Mouse (Mus musculus) v-Abl transformed pro-B cells (cell line): ENCODE data around the gene Snrpd3.
"Not testable (repeated sequence)": the region's sequence is repeated elsewhere in the genome, so short reads cannot be mapped to it uniquely, and the experiment has no call there.

ENCODE experiments used
- in situ Hi-C, 2 experiments: fragments of 400-800 bp; cut with MboI; formaldehyde crosslinking; loops; one replicate each; pipeline ENCODE4 v1.15.1; 2025; ENCODE audit not compliant: unreplicated experiment in 2 of 2

Snrpd3 gene

DNA sequence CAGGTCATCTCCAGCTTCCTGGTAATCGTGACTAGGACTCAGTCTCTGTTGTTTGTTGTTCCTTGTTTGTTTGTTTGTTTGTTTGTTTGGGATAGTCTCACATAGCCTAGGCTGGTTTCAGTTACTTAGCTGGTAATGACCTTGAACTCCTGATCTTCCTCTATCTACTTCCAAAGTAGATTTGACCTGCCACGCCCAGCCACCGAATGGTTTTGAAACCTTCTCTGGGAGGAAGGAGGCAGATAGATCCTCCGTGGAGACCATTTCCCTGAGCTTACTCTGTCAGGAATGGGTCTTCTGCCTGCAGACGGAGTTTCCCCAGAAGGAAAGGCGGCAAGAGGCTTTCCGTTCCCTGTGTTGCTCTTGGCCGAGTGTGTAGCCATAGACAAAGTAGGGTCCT lies 45.2 kb downstream of the Snrpd3 start:
- in situ Hi-C loops: no loop called here

DNA sequence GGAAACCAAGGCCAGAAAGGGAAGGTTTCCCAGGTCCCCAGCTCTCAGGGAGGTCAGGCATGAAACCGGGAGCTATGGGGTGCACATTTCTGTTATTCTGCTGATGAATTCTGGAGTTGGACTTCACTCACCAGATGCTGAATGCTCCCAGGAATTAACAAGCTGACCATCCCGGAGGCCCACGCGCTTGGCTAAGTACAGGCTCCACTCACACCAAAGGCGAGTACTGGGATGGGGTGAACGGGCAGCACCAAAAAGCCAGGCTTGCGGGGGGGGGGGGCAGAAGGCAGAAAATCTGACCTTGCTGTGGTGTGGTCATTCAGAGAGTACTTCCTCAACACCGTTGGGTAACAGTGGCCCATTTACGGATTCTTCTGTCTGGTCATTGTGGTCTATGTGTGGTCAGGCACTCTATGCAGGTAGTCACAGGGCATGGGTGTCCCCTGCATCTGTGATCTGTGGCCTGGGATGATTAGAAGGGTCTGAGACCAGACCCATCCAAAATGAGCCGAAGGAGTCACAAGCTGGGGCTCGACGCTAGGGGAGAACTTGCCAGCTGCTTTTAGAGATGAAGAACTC lies 47.4 kb downstream of the Snrpd3 start:
- in situ Hi-C loops: no loop called here

DNA sequence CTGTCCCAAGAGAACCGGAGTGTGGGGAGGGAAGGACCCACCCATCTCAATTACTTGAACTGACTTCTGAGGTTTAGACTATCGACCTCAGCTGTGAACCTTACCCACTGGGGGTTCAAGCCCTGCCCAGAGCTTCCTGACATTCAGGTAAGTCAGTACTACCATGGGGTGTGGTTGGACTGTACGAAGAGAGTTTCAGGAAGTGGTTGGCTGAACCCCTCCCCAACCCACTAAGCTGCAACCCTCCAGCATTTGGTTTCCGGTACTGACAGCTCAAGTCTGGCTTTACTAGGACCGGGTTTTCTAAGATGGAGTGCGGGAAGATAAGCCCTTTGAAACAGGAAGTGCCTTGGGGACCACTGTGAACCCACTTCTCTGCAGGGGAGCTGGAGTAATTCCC lies 48.1 kb downstream of the Snrpd3 start:
- in situ Hi-C loops: no loop called here

DNA sequence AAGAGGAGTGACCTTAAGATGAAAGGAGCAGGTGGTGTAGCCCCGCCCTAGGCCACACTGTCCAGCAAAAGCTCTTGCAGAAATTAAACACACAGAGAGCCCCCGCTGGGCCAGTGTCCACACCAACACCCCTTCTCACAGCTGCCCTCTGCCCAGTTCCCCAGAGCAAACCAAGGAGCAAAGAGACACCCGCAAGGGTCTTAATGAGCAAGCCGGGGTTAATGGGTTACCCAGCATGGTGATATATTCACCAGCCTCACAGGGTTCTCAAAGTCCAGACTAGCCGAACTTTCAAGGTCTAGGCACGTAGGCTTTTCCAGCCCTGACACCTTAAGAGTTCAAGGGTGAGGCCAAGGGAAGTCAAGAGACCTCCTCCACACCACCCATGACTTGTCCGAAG lies 48.6 kb downstream of the Snrpd3 start:
- in situ Hi-C loops: no loop called here

DNA sequence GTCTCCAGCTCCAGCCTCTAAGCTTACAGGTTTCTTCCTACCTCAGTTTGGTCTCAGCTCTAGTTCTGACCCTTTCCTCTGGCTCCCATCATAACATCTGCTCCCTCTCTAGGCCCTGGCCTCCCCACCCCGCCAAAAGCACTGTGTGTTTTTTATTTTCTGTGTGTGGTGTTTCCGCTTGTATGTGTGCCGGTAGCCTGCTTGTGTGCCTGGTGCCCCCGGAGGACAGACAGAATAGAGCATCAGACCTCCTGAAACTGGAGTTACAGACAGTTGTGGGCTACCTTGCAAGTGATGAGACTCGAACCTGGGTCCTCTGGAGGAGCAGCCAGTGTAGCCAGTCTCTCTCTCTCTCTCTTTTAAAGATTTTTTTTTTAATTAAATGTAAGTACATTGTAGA lies 49.0 kb downstream of the Snrpd3 start:
- in situ Hi-C loops: no loop called here

DNA sequence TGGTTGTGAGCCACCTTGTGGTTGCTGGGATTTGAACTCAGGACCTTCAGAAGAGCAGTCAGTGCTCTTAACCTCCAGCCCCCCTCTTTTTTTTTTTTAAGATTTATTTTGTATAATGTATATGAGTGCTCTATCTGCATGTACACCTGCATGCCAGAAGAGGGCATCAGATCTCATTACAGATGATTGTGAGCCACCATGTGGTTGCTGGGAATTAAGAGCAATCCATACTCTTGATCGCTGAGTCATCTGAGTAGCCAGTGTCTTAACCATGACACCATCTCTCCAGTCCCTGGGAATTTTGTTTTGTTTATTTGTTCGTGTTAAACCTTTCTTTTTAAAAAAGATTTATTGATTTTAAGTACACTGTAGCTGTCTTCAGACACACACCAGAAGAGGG lies 49.4 kb downstream of the Snrpd3 start:
- in situ Hi-C loops: not testable (repeated sequence)

DNA sequence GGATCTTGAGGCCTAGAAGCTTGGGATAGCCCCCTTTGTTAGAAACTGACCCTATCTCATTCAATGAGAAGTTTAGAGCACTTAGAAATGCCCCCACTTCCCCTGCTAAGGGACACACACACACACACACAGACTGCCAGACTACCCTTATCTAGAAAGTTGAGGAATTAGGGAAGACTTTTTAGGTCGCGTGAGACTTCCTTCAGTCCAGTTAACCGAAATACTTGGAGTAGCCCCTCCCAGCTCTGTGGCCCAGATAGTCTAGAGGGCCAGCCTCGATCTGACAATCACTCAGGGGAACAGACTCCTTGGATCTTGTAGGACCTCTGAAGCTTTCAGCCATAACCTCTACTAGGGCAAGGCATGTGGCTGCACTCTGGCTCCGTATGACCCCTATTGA lies 50.7 kb downstream of the Snrpd3 start:
- in situ Hi-C loops: no loop called here

DNA sequence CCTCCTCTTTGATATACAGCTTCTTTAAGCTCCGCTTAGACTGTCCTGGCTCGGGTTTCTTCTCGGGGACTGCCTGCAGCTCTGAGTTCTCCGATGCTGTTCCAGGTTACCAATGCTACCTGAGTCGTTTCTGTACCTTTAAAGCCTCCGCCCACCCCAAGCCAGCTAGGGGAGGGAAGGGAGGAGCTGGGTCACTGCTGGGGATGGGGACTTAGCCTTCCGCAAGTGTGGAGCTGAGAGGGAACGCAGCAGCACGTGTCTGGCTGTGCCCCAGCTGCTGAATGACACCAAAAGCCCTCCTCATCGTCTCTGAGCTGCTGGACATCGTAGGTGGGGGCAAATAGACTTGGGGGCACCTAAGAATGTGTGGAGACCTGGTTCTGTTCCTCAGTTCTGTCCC lies 51.1 kb downstream of the Snrpd3 start:
- in situ Hi-C loops: no loop called here

DNA sequence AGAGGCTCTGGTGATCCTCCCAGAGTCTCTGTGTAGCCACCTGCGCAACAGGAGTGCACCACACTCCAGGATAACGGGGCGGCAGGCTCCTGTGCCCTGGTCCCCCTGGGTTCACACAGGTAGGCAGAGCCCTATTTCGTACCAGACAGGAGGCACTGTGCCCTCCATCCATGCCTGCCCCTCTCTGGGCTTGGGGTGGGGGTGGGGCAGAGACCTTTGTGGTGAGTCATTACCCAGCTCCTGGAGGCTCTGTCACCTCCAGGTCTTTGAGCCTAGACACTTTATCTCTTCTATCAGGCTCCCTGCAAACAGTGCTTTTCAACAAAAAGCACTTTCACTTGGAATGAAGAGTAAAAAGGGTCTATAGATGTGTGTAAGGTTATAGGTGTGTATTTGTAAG lies 51.5 kb downstream of the Snrpd3 start:
- in situ Hi-C loops: no loop called here

DNA sequence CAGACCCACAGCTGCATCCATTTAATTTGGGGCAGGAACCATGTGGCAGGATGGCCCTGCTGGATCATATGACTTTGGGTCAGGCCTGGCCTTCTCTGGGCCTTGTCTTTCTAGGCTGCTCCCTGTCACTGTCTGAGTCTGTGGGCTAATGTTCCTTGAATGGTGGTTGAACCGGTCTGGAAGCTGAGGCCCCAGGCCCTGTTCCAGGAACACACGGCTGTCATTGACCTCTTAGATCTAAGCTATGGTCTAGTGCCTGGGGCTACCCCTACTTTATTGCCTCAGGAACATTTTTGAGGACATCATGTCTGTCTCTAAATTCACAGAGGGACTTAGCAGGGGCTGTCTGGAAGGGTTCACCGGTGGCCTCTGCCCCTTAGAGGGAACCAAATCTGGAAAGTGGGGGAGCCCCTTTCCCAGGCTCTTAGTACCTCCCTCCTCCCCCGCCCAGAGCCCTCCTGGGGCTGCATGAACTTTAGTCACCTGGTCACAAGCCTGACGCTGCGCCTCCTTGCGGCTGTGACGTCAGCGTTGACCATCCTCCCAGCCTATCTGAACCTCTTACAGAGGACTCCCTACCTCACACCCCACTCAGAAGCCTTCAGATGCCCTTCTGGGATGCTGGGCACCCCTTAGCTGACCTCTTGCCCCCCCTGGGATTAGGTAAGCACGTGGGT lies 53.8 kb downstream of the Snrpd3 start:
- in situ Hi-C loops: no loop called here

DNA sequence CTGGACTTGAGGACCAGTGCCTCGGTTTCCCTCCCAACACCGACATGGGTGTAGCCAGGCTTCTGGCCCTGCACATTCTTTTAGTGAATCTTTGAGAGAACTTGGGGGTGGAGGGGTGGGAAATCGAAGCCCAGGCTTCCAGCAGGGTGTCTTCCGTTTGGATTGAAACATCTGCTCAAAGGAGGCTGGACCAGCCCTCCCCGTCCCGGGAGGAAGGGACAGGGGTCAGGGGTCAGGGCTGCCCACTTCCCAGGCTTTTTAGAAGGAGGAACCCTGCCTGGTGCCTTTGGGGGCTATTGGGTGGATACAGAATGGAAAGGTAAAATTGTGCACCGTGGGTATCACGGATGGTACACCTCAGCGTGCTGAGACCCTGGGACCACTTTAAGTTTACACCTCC lies 54.6 kb downstream of the Snrpd3 start:
- in situ Hi-C loops: no loop called here

DNA sequence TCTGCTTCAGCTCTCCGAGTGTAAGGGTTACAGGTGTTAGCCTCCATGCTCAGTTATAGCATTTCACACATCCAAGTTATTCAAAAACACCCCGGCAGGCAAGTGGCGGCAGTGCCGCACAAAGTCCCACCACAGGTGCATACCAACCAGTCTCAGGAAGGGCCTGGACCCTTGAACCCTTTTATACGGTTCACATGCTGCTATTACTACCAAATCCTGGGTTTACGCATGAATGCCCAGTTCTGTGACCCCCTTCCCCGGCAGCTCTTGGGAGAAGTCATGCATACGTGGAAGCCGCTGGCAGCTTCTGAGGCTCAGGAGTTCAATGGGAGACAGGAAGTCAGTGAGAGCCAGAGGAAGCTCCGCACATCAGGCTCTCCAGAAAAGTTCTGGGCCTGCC lies 55.8 kb downstream of the Snrpd3 start:
- in situ Hi-C loops: no loop called here

DNA sequence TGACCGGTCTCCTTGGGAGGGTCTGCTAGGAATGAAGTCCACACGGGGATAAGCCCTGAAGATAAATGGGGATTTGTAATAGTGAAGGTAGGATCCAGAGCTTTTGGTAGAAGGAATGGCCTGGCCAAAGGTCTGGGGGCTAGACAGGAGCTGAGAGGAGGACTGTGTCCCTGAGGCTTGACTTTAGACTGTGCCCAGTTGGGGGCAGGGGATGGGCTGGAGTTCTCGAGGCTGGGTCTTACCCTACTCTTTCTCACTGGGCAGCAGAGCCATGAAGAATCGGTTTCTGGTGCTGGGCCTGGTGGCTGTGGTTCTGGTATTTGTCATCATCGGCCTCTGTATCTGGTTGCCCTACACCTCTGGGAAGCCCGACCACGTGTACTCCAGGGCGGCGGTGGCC lies 56.6 kb downstream of the Snrpd3 start:
- in situ Hi-C loops: no loop called here

DNA sequence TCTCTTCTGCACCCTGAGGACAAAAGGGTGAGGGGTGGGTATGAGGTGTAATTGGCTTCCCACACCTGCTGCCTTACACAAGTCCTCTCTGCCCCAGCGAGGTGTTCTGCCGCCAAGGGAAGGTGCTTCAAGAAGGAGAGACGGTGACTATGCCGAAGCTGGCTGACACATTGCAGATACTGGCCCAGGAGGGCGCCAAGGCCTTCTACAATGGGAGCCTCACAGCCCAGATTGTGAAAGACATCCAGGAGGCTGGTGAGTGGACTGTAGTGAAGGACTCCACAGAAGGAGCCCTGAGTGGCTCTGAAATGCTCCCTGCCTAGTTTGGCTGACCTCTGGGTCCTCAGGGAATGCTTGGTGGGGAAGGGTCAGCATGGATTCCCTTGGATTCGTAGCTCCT lies 61.8 kb downstream of the Snrpd3 start:
- in situ Hi-C loops: loop anchor here in 1 of 2 experiments (25.0 kb wide), 1 partner anchor 633 kb away; no protein-coding TSS in a partner anchor

DNA sequence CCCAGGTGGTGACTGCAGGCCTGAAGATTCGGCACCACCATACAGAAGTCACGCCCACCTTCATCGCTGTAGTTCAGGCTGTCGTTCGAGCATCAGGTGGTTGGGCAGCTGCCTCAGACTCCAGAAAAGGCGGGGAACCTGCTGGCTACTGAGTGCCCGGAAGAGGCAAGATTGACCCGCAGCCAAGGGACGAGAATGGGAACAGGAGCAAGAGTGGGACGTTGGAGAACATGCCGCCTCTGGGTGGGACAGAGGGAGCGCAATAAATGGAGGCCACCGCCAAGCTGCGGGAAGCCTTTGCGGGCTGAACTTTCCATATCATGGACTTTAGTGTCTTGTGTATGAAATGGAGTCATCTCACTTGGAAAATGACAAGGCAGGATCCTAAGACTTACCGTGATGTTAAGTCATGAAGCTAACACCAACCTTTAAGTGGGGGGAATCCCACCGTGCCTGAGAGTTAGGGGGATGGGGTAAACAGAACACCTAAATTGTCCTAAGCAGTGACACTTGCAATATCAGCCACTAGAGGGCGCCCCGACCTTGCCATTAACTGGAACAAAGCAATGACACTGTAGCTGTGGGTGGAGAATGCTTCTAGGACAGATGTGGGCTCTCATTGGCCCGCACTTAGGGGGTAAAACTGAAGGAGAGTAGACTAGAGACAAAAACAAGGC lies 68.7 kb downstream of the Snrpd3 start:
- in situ Hi-C loops: loop anchor here (5.0 to 25.0 kb wide), 6 partner anchors 46 to 626 kb away; partner anchors contain the start of gene Gm5134 (in 2 of the 2)

DNA sequence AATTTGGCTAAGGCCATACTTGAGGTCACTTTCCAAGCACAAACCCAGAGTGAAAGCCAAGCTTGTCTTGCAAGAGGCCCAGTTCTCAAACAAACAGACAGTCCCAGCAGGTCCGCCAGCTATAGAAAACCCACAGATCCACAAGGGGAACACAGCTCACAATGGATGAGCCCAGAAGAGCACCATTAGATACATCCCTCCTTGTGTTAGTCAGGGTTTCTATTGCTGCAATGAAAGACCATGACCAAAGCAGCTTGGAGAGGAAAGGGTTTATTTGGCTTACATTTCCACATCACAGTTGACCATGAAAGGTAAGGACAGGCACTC lies 69.2 kb downstream of the Snrpd3 start:
- in situ Hi-C loops: loop anchor here (5.0 to 25.0 kb wide), 6 partner anchors 46 to 626 kb away; partner anchors contain the start of gene Gm5134 (in 2 of the 2)
